24 mouse cellular contexts compared by ENCODE assay signal in genomic region chr13:20136753-20137152, GRCm38 (mm10). TPM values are rescaled to one million over a fixed set of nuclear protein-coding genes. Genes with fewer than 3 reads are reported as not detected.
DNase-seq lines count a peak whose midpoint lies in the region; ATAC-seq lines count a peak whose summit lies in the region.
"Had no signal": no experiment of that assay in that cellular context is flagged by ENCODE, and none has a peak within 500 bp of the region (broad histone marks: within the 10 kb centered on the region; RNA-seq: fewer than 3 reads in every experiment).

No protein-coding gene starts in this region.

- peak; percentile 40 for ATAC-seq in CD4-positive, CD25-positive, alpha-beta regulatory T cell, adult 4 months
- ATAC-seq in erythroblast, adult 5-6 weeks (replicated peaks; ENCODE audit: low FRiP score, poor library complexity, severe bottlenecking), result no peak
- ATAC-seq: forebrain, embryonic 14.5 days; forebrain, postnatal 0 days; hindbrain, postnatal 0 days; intestine, embryonic 16.5 days; Patski had no signal

- peak; percentile 27 for DNase-seq in CD4-positive helper T cell, adult 2 months (ENCODE audit: low read depth, low spot score)
- peak; percentile 65 for DNase-seq in induced T-regulatory cell, adult 2 months (ENCODE audit: low read depth)
- DNase-seq in naive thymus-derived CD4-positive, alpha-beta T cell, adult 2 months (ENCODE audit: low read depth), result peak; percentile 20
- no peak for DNase-seq in layer of hippocampus, adult 11-12 months (ENCODE audit: low spot score)
- no peak for DNase-seq in gastrocnemius, postnatal 10 days
- DNase-seq: adrenal gland, adult 2 months; adrenal gland, postnatal 25 days; cerebellum, adult 11-12 months; cerebellum, adult 8-10 months; cerebellum, postnatal 14 days; forebrain, postnatal 0 days; gastrocnemius, adult 2 months; gastrocnemius, postnatal 25 days; heart, adult 18-20 months; heart, postnatal 10 days; heart, postnatal 36 days; kidney, adult 2 months had no signal

RNA-seq across cellular contexts. Expression of gene Elmo1, which starts 46.4 kb away (rescaled TPM):
- 100 to 1,000 TPM; 100 to 111 TPM for polyA plus RNA-seq in CD4-positive, CD25-positive, alpha-beta regulatory T cell, adult 4 months (2017; shearing (Covaris generic))
- 15.0 and 21.9 TPM in 2 replicates for total RNA-seq in erythroblast, adult 5-6 weeks (2015; ENCODE audit: low replicate concordance)
- total RNA-seq in erythroblast, adult 5-6 weeks (2017; ENCODE audit: low replicate concordance), result 7.0 and 8.3 TPM in 2 replicates
- total RNA-seq in gastrocnemius, postnatal 10 days (2021), result 10 to 100 TPM; 13.0 to 21.5 TPM
- polyA plus RNA-seq: G1E had no signal

Comparison
In these comparisons a context has a peak if more than half of its experiments do, and no peak if none do; other contexts are left out.
1. DNase-seq: peak in CD4-positive helper T cell, adult 2 months (single experiment), induced T-regulatory cell, adult 2 months (single experiment) and naive thymus-derived CD4-positive, alpha-beta T cell, adult 2 months (single experiment); none in layer of hippocampus, adult 11-12 months (single experiment) and gastrocnemius, postnatal 10 days (single experiment).